Mouse (Mus musculus) ES-E14 (cell line): ENCODE data around the gene Zcchc17. TPM values are rescaled to one million over a fixed set of nuclear protein-coding genes. Genes with fewer than 3 reads are reported as not detected.

Experiments
- DNase-seq: peaks from one replicate; pipeline ENCODE4 v3.0.0-alpha.2; 2013; ENCODE audit warnings: low read depth, low spot score
- H3K27ac ChIP-seq: 2 replicates; pipeline ENCODE4 v1.5.1; 2012; ENCODE audit warnings: low read depth, mild to moderate bottlenecking, low read length, moderate library complexity, mixed read lengths; ENCODE audit not compliant: poor library complexity, insufficient read depth, severe bottlenecking
- H3K36me3 ChIP-seq: 2 replicates; pipeline ENCODE4 v1.6.1; 2012; ENCODE audit warnings: mild to moderate bottlenecking, low read length, moderate library complexity, mixed read lengths; ENCODE audit not compliant: control insufficient read depth, poor library complexity, insufficient read depth, severe bottlenecking
- H3K4me1 ChIP-seq, 2 experiments: fragments of 150-350 bp in 1 of 2; sonication (generic) in 1 of 2; 2 replicates each; pipeline ENCODE4 v1.6.1; 2012; ENCODE audit warnings: low read length in 2 of 2, mild to moderate bottlenecking in 1 of 2, mixed read lengths in 1 of 2; ENCODE audit not compliant: control insufficient read depth in 2 of 2, insufficient read depth in 2 of 2, poor library complexity in 1 of 2
- H3K4me3 ChIP-seq, 2 experiments: fragments of 150-350 bp in 1 of 2; sonication (generic) in 1 of 2; 2 replicates each; pipeline ENCODE4 v1.5.1; 2012; ENCODE audit warnings: low read length in 2 of 2, low read depth in 1 of 2, mild to moderate bottlenecking in 1 of 2, mixed read lengths in 1 of 2; ENCODE audit not compliant: insufficient read depth in 1 of 2, poor library complexity in 1 of 2, severe bottlenecking in 1 of 2
- H3K9ac ChIP-seq: 2 replicates; pipeline ENCODE4 v1.6.1; 2012; ENCODE audit warnings: low read depth, mild to moderate bottlenecking, low read length, mixed read lengths; ENCODE audit not compliant: poor library complexity, insufficient read depth, severe bottlenecking
- H3K9me3 ChIP-seq: fragments of 150-350 bp; sonication (generic); 2 replicates; pipeline ENCODE4 v1.6.1; 2012; ENCODE audit warnings: low read depth, mild to moderate bottlenecking, low read length; ENCODE audit not compliant: control insufficient read depth, insufficient read depth
- CHD2 ChIP-seq: IDR thresholded peaks from 2 replicates; pipeline ENCODE4 v1.6.1; 2014; ENCODE audit warnings: mild to moderate bottlenecking, low read depth, low read length, inconsistent platforms
- HCFC1 ChIP-seq: IDR thresholded peaks from 2 replicates; pipeline ENCODE4 v1.6.1; 2012; ENCODE audit warnings: low read length, inconsistent platforms, borderline replicate concordance; ENCODE audit not compliant: insufficient read depth
- MAFK ChIP-seq: IDR thresholded peaks from 2 replicates; pipeline ENCODE4 v1.6.1; 2014; ENCODE audit warnings: mild to moderate bottlenecking, low read depth, low read length, inconsistent platforms; ENCODE audit not compliant: insufficient read depth
- ZC3H11A ChIP-seq: IDR thresholded peaks from 2 replicates; pipeline ENCODE4 v1.6.1; 2012; ENCODE audit warnings: low read depth, mild to moderate bottlenecking, inconsistent platforms, low read length, borderline replicate concordance
- ZNF384 ChIP-seq: IDR thresholded peaks from 2 replicates; pipeline ENCODE4 v1.6.1; 2012; ENCODE audit warnings: low read depth, low read length, inconsistent platforms
- in situ Hi-C, 2 experiments: fragments of 600-800 bp; cut with MboI; formaldehyde crosslinking; loops; one replicate each; pipeline ENCODE4 v1.15.1; 2025; ENCODE audit warnings: low sequenced_read_pairs in 2 of 2, inconsistent platforms in 1 of 2; ENCODE audit not compliant: unreplicated experiment in 2 of 2
- total RNA-seq: library from RNA; depleted of rRNA; stranded (reverse); fragments of 300-350 nt; gene quantifications from 2 replicates; pipeline ENCODE4 v1.2.3, GENCODE M21; 2012

The Zcchc17 gene
- total RNA-seq, 1 experiment, result 33.3 TPM

GRCm38 (mm10) chr4:130322567-130322966, 37.2 kb downstream of the Zcchc17 start:
- peaks cover 0 to 8% of the 10 kb centered on the region in 2 experiments; a peak in 1 of 4 replicates for H3K4me1 ChIP-seq
- no peak overlapping the region for H3K27ac ChIP-seq
- DNase-seq, result no peak
- no peak for TF ChIP-seq CHD2
- TF ChIP-seq MAFK, result no peak
- TF ChIP-seq ZC3H11A, result no peak
- no peak for TF ChIP-seq HCFC1
- no peak for TF ChIP-seq ZNF384
- peaks cover 4% of the 10 kb centered on the region for H3K36me3 ChIP-seq
- no peak overlapping the region for H3K4me3 ChIP-seq
- in situ Hi-C loops, result no loop called here
- no peak overlapping the region for H3K9ac ChIP-seq
- no peaks in the 10 kb centered on the region for H3K9me3 ChIP-seq

GRCm38 (mm10) chr4:130321640-130322039, 38.1 kb downstream of the Zcchc17 start:
- no peaks in the 10 kb centered on the region for H3K9me3 ChIP-seq
- peaks cover 4% of the 10 kb centered on the region for H3K36me3 ChIP-seq
- peaks cover 4 to 10% of the 10 kb centered on the region in 2 experiments for H3K4me1 ChIP-seq
- no peak for DNase-seq
- TF ChIP-seq MAFK (no peak), ZNF384 (no peak), ZC3H11A (no peak), HCFC1 (no peak), CHD2 (no peak)
- no peak overlapping the region; the same call in 1 of the 2 replicates for H3K27ac ChIP-seq
- no peak overlapping the region for H3K9ac ChIP-seq
- in situ Hi-C loops, result no loop called here
- H3K4me3 ChIP-seq, result no peak overlapping the region

- no peak overlapping the region for H3K9ac ChIP-seq
- H3K4me1 ChIP-seq, result peaks cover 6 to 17% of the 10 kb centered on the region in 2 experiments
- TF ChIP-seq ZNF384 (no peak), HCFC1 (no peak), MAFK (no peak), ZC3H11A (no peak), CHD2 (no peak)
- no peaks in the 10 kb centered on the region for H3K9me3 ChIP-seq
- in situ Hi-C loops, result no loop called here
- no peak overlapping the region for H3K27ac ChIP-seq
- H3K36me3 ChIP-seq, result peaks cover 14% of the 10 kb centered on the region
- DNase-seq, result no peak
- no peak overlapping the region for H3K4me3 ChIP-seq
These were observed 40.2 kb downstream of the Zcchc17 start for GRCm38 (mm10) chr4:130319564-130319963.

- Histone ChIP-seq H3K4me3 (no peak overlapping the region), H3K9me3 (no peaks in the 10 kb centered on the region), H3K27ac (no peak overlapping the region), H3K9ac (no peak overlapping the region), H3K4me1 (peaks cover 6 to 17% of the 10 kb centered on the region in 2 experiments), H3K36me3 (peaks cover 28% of the 10 kb centered on the region)
- DNase-seq, result no peak
- in situ Hi-C loops, result no loop called here
- TF ChIP-seq MAFK, result no peak
- TF ChIP-seq ZNF384, result no peak
- TF ChIP-seq CHD2, result no peak
- no peak for TF ChIP-seq HCFC1
- no peak for TF ChIP-seq ZC3H11A
These were observed 41.6 kb downstream of the Zcchc17 start for GRCm38 (mm10) chr4:130318122-130318521.

GRCm38 (mm10) chr4:130316691-130317090, 43.1 kb downstream of the Zcchc17 start:
- no peak for DNase-seq
- Histone ChIP-seq H3K4me3 (no peak overlapping the region), H3K27ac (no peak overlapping the region), H3K9me3 (no peaks in the 10 kb centered on the region), H3K4me1 (peaks cover 6 to 17% of the 10 kb centered on the region in 2 experiments), H3K9ac (no peak overlapping the region), H3K36me3 (peaks cover 40% of the 10 kb centered on the region)
- in situ Hi-C loops, result no loop called here
- TF ChIP-seq HCFC1 (no peak), MAFK (no peak), CHD2 (no peak), ZC3H11A (no peak), ZNF384 (no peak)
